Mouse (Mus musculus): ENCODE data around the gene Btbd35f26. TPM values are rescaled to one million over a fixed set of nuclear protein-coding genes. Genes with fewer than 3 reads are reported as not detected.

Gene Btbd35f26
- polyA plus RNA-seq (2014; fragmentation: Illumina TruSeq; extraction: RNeasy Lipid Tissue Mini Kit (QIAGEN cat#74804); ENCODE audit: low replicate concordance) = not detected

DNA sequence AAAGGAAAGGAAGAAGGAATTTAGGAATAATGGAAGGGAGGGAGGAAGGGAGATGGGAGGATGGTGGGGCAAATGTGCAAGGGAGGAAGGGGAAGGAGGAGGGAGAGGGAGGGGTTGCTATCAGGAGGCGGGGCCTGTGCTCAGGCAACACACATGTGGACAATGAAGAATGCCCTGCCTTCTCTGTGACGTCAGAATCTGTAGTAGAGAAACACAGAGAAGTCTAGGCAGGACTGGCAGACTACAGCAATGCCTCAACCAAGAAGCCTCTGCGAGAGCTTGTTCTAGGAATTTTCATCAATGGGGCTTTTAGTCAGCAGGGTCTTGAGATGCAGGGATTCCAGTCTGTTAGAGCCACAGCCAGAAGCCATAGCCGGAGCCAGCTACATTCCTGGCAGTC is at the start of gene Btbd35f26:
Gene Btbd35f26 (plus strand): TSS at position 301 of the 400 bp plus-strand sequence.

DNA sequence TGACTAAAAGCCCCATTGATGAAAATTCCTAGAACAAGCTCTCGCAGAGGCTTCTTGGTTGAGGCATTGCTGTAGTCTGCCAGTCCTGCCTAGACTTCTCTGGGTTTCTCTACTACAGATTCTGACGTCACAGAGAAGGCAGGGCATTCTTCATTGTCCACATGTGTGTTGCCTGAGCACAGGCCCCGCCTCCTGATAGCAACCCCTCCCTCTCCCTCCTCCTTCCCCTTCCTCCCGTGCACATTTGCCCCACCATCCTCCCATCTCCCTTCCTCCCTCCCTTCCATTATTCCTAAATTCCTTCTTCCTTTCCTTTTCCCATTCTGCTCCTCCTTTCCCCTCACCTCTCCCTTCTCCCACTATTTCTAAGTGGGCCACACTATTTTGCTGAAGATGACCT is 47.6 kb downstream of the Btbd35f26 start, which contains the start of gene Btbd35f19:
Gene Btbd35f19 (minus strand): TSS at position 101 of the 400 bp plus-strand sequence.

Other genes starting within 250 kb of the Btbd35f26 start
- gene Btbd35f29, start 218.8 kb upstream of the Btbd35f26 start, polyA plus RNA-seq (2014; fragmentation: Illumina TruSeq; extraction: RNeasy Lipid Tissue Mini Kit (QIAGEN cat#74804); ENCODE audit: low replicate concordance) = not detected
- gene Spin2f, start 82.6 kb upstream of the Btbd35f26 start, polyA plus RNA-seq (2014; fragmentation: Illumina TruSeq; extraction: RNeasy Lipid Tissue Mini Kit (QIAGEN cat#74804); ENCODE audit: low replicate concordance) = not detected
- not detected for gene Btbd35f19, start 47.5 kb downstream of the Btbd35f26 start, polyA plus RNA-seq (2014; fragmentation: Illumina TruSeq; extraction: RNeasy Lipid Tissue Mini Kit (QIAGEN cat#74804); ENCODE audit: low replicate concordance)
- not detected for gene Gm21883, start 237.8 kb downstream of the Btbd35f26 start, polyA plus RNA-seq (2014; fragmentation: Illumina TruSeq; extraction: RNeasy Lipid Tissue Mini Kit (QIAGEN cat#74804); ENCODE audit: low replicate concordance)

Measured in small intestine, adult 10 weeks (tissue).